Mouse (Mus musculus) left cerebral cortex, postnatal 25 days (tissue): ENCODE measurements around the gene Tmem199. TPM values are rescaled to one million over a fixed set of nuclear protein-coding genes. Genes with fewer than 3 reads are reported as not detected.

Source experiments
- total RNA-seq, 2 experiments: library from RNA; stranded (reverse); gene quantifications; 2 replicates each; pipeline ENCODE4 v1.2.3; 2021

The Tmem199 gene
- total RNA-seq, 2 experiments from 2014 or later, result 38.8 to 45.1 TPM

Other genes starting within 250 kb of the Tmem199 start
- gene BC030499, start 221.3 kb downstream of the Tmem199 start, total RNA-seq, result 10 to 100 TPM; 15.3 to 19.1 TPM
- gene Spag5, start 210.6 kb downstream of the Tmem199 start, total RNA-seq, result 1 to 10 TPM; 8.0 to 8.9 TPM
- 100 to 1,000 TPM; 771 to 821 TPM for gene Aldoc, start 189.2 kb downstream of the Tmem199 start, total RNA-seq
- gene Pigs, start 183.8 kb downstream of the Tmem199 start, total RNA-seq, result 10 to 100 TPM; 67.0 to 67.7 TPM
- gene Unc119, start 168.7 kb downstream of the Tmem199 start, total RNA-seq, result 10 to 100 TPM; 27.9 to 30.2 TPM
- under 1 TPM in 1 of 2 experiments, not detected in 1; 0.09 TPM for gene Foxn1, start 125.6 kb downstream of the Tmem199 start, total RNA-seq
- not detected for gene Slc13a2, start 90.0 kb downstream of the Tmem199 start, total RNA-seq
- 10 to 100 TPM; 10.5 to 11.2 TPM for gene Slc46a1, start 46.5 kb downstream of the Tmem199 start, total RNA-seq
- 10 to 100 TPM; 34.3 to 36.5 TPM for gene Sarm1, start 14.4 kb downstream of the Tmem199 start, total RNA-seq
- gene Vtn, start 13.1 kb downstream of the Tmem199 start, total RNA-seq, result 10 to 100 TPM; 71.6 to 75.3 TPM
- 1 to 10 TPM in 1 of 2 experiments, under 1 TPM in 1; 0.98 to 1.2 TPM for gene Sebox, start 8.7 kb downstream of the Tmem199 start, total RNA-seq
- gene Poldip2, start within 50 bp of the Tmem199 start, total RNA-seq, result 100 to 1,000 TPM; 104 to 115 TPM
- 10 to 100 TPM; 38.5 to 39.0 TPM for gene Tnfaip1, start 24.2 kb upstream of the Tmem199 start, total RNA-seq
- gene Ift20, start 24.2 kb upstream of the Tmem199 start, total RNA-seq, result 10 to 100 TPM; 90.3 to 91.2 TPM
- 10 to 100 TPM; 19.8 to 20.7 TPM for gene Tmem97, start 38.6 kb upstream of the Tmem199 start, total RNA-seq
- gene Nlk, start 185.2 kb upstream of the Tmem199 start, total RNA-seq, result 100 to 1,000 TPM; 113 to 115 TPM
- gene Ccnq, start 239.6 kb upstream of the Tmem199 start, total RNA-seq, result 10 to 100 TPM; 17.5 to 18.4 TPM